In the genomic region with DNA sequence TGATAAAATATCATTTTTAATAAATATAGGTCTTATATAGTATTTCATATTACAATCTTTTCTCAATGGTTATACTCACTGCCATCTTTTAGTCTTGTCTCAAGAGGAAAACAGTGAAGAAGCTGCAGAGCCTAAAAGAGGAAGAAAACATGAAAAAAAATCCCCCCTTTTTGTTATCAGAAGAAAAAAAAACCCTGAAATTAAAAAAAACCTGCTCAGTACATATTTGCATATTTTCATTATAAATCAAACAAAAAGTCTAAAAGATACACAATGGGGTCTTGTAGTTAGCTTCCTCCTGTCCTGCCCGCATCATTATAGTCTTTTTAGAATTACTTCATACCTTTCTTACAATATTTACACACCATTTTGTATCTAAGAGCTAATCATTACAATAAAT, we compare ENCODE assay signal across 16 mouse cellular contexts.
"Had no signal": no experiment of that assay in that cellular context is flagged by ENCODE, and none has a peak within 500 bp of the region (broad histone marks: within the 10 kb centered on the region; RNA-seq: fewer than 3 reads in every experiment).

No protein-coding gene starts in this region.

- H3K4me1 ChIP-seq: neural tube, embryonic 12.5 days; neural tube, embryonic 13.5 days; neural tube, embryonic 15.5 days; stomach, embryonic 15.5 days had no signal

- H3K9ac ChIP-seq: neural tube, embryonic 12.5 days; neural tube, embryonic 13.5 days; neural tube, embryonic 15.5 days; stomach, embryonic 15.5 days had no signal

- H3K27ac ChIP-seq: neural tube, embryonic 12.5 days; neural tube, embryonic 13.5 days; neural tube, embryonic 15.5 days; stomach, embryonic 15.5 days; stomach, postnatal 0 days had no signal

- DNase-seq: retina, postnatal 1 day; right cerebral cortex, adult 18-20 months; right cerebral cortex, postnatal 25 days; right cerebral cortex, postnatal 4 days; spleen, adult 18-20 months; thymus, adult 18-20 months; thymus, adult 2 months; thymus, postnatal 14 days; thymus, postnatal 25 days; thymus, postnatal 36 days; thymus, postnatal 4 days had no signal

- H3K4me2 ChIP-seq: neural tube, embryonic 12.5 days; neural tube, embryonic 13.5 days; neural tube, embryonic 15.5 days; stomach, embryonic 15.5 days had no signal

- H3K9me3 ChIP-seq: neural tube, embryonic 12.5 days; neural tube, embryonic 13.5 days; neural tube, embryonic 15.5 days; stomach, embryonic 15.5 days had no signal

- H3K4me3 ChIP-seq: neural tube, embryonic 12.5 days; neural tube, embryonic 13.5 days; neural tube, embryonic 15.5 days; stomach, embryonic 15.5 days had no signal

- H3K27me3 ChIP-seq: neural tube, embryonic 12.5 days; neural tube, embryonic 13.5 days; neural tube, embryonic 15.5 days; stomach, embryonic 15.5 days had no signal
